Mouse (Mus musculus) adrenal gland, adult (tissue): ENCODE data around the gene Gm28729.
"Not testable (repeated sequence)": the region's sequence is repeated elsewhere in the genome, so short reads cannot be mapped to it uniquely, and the experiment has no call there.

Experiments used
- DNase-seq, 2 experiments: peaks; one replicate each; pipeline ENCODE4 v3.0.0; 2022 to 2023; ENCODE audit warnings: low spot score in 1 of 2; ENCODE audit not compliant: inconsistent age in 2 of 2

Gene Gm28729

GRCm38 (mm10) chr9:96524972-96525506 lies at the start of gene Gm28729:
Gene Gm28729, minus strand, starts transcription at chr9:96525264.
- DNase-seq = no peak

- DNase-seq = peak in 1 of 2 experiments; percentile 56
These were observed 48.2 kb upstream of the Gm28729 start for GRCm38 (mm10) chr9:96573252-96573651.

- DNase-seq = no peak
These were observed 47.7 kb upstream of the Gm28729 start for GRCm38 (mm10) chr9:96572754-96573153.

- no peak for DNase-seq
These were observed 41.5 kb upstream of the Gm28729 start for GRCm38 (mm10) chr9:96566470-96566996.

- no peak for DNase-seq
These were observed 38.4 kb upstream of the Gm28729 start for GRCm38 (mm10) chr9:96563501-96563900.

- no peak for DNase-seq
These were observed 34.1 kb upstream of the Gm28729 start for GRCm38 (mm10) chr9:96559148-96559547.

- DNase-seq = no peak
These were observed 33.5 kb upstream of the Gm28729 start for GRCm38 (mm10) chr9:96558594-96558993.

GRCm38 (mm10) chr9:96554095-96554494 lies 29.0 kb upstream of the Gm28729 start:
- DNase-seq = no peak

GRCm38 (mm10) chr9:96545410-96545809 lies 20.3 kb upstream of the Gm28729 start:
- DNase-seq = no peak

GRCm38 (mm10) chr9:96543643-96544640 lies 18.9 kb upstream of the Gm28729 start:
- peak; percentile 78 to 86 for DNase-seq

- DNase-seq = no peak
These were observed 13.9 kb upstream of the Gm28729 start for GRCm38 (mm10) chr9:96538916-96539315.

GRCm38 (mm10) chr9:96537615-96537919 lies 12.5 kb upstream of the Gm28729 start:
- DNase-seq = no peak

- DNase-seq = peak; percentile 64 to 74
These were observed 12.0 kb upstream of the Gm28729 start for GRCm38 (mm10) chr9:96536895-96537614.

- not testable (repeated sequence) for DNase-seq
These were observed 11.0 kb upstream of the Gm28729 start for GRCm38 (mm10) chr9:96536093-96536492.

GRCm38 (mm10) chr9:96535431-96535830 lies 10.4 kb upstream of the Gm28729 start:
- no peak for DNase-seq

- no peak for DNase-seq
These were observed 9.2 kb upstream of the Gm28729 start for GRCm38 (mm10) chr9:96534256-96534655.

GRCm38 (mm10) chr9:96533476-96533875 lies 8.4 kb upstream of the Gm28729 start:
- DNase-seq = no peak

- no peak for DNase-seq
These were observed 7.5 kb upstream of the Gm28729 start for GRCm38 (mm10) chr9:96532531-96532930.

GRCm38 (mm10) chr9:96530674-96531081 lies 5.6 kb upstream of the Gm28729 start:
- DNase-seq = peak; percentile 28 to 65

- no peak for DNase-seq
These were observed 5.1 kb upstream of the Gm28729 start for GRCm38 (mm10) chr9:96529961-96530673.

- no peak for DNase-seq
These were observed 947 bp upstream of the Gm28729 start for GRCm38 (mm10) chr9:96526011-96526410.
